Mouse (Mus musculus) limb, embryonic 15.5 days (tissue): ENCODE measurements around the gene Pde6b. TPM values are rescaled to one million over a fixed set of nuclear protein-coding genes. Genes with fewer than 3 reads are reported as not detected.

Source experiments
- ATAC-seq: fragments of 200-750 bp; cut with Nextera tagmentation; 2 replicates; pipeline ENCODE4 v1.8.0; 2017; ENCODE audit warnings: low read depth, moderate TSS enrichment; ENCODE audit not compliant: insufficient number of reproducible peaks, low FRiP score, low TSS enrichment
- H3K27ac ChIP-seq: fragments of 300-500 bp; sonication (generic); 2 replicates; pipeline ENCODE4 v1.5.1; 2015; ENCODE audit warnings: moderate library complexity, mild to moderate bottlenecking, inconsistent platforms
- H3K27me3 ChIP-seq: fragments of 300-500 bp; sonication (generic); 2 replicates; pipeline ENCODE4 v1.6.1; 2015; ENCODE audit warnings: inconsistent platforms
- H3K36me3 ChIP-seq: fragments of 300-500 bp; sonication (generic); 2 replicates; pipeline ENCODE4 v1.6.1; 2015; ENCODE audit warnings: inconsistent platforms
- H3K4me1 ChIP-seq: fragments of 300-500 bp; sonication (generic); 2 replicates; pipeline ENCODE4 v1.6.1; 2015; ENCODE audit warnings: inconsistent platforms
- H3K4me2 ChIP-seq: fragments of 300-500 bp; sonication (generic); 2 replicates; pipeline ENCODE4 v1.6.1; 2015; ENCODE audit warnings: mild to moderate bottlenecking, inconsistent platforms
- H3K4me3 ChIP-seq: fragments of 300-500 bp; sonication (generic); 2 replicates; pipeline ENCODE4 v1.5.1; 2015; ENCODE audit warnings: mild to moderate bottlenecking, inconsistent platforms
- H3K9ac ChIP-seq: fragments of 300-500 bp; sonication (generic); 2 replicates; pipeline ENCODE4 v1.6.1; 2015; ENCODE audit warnings: inconsistent platforms
- H3K9me3 ChIP-seq: fragments of 300-500 bp; sonication (generic); 2 replicates; pipeline ENCODE4 v1.6.1; 2016; ENCODE audit warnings: inconsistent platforms
- WGBS: fragments of 180-500 bp; shearing (Covaris S2); methylation state at CpG from one replicate; pipeline ENCODE4 v1.1.7; 2015; 5-methylcytosine and 5-hydroxymethylcytosine counted together
- polyA plus RNA-seq: library from polyadenylated mRNA; unstranded; fragments of >200 nt; fragmentation: Nextera tagmentation; extraction: Ambion mirVana; gene quantifications from 2 replicates; pipeline ENCODE4 v1.2.1, GENCODE M21; 2015

Gene Pde6b
- polyA plus RNA-seq, 1 experiment from 2014 or later = 0.22 TPM

GRCm38 (mm10) chr5:108448785-108449668 is 60.8 kb downstream of the Pde6b start, which contains the start of gene Mfsd7a:
Gene Mfsd7a, minus strand, starts transcription at chr5:108448891.
- Histone ChIP-seq H3K9me3 (no peaks in the 10 kb centered on the region), H3K4me3 (peak within 1 kb of the TSS; percentile 42), H3K4me1 (peaks cover 13% of the 10 kb centered on the region), H3K27me3 (0 out of 2 replicates have a peak, but pooled peaks cover 5% of the 10 kb centered on the region), H3K27ac (peak within 1 kb of the TSS; percentile 59), H3K4me2 (peak within 1 kb of the TSS; percentile 63), H3K9ac (no peak within 1 kb of the TSS), H3K36me3 (no peaks in the 10 kb centered on the region)
- ATAC-seq = peak; percentile 83; the same call in 1 of the 2 replicates
- WGBS = 10% methylated on average over 24 of the region's 24 CpGs

- Histone ChIP-seq H3K27me3 (0 out of 2 replicates have a peak, but pooled peaks cover 5% of the 10 kb centered on the region), H3K9me3 (no peaks in the 10 kb centered on the region), H3K4me3 (no peak overlapping the region), H3K4me1 (peaks cover 13% of the 10 kb centered on the region), H3K9ac (no peak overlapping the region), H3K36me3 (no peaks in the 10 kb centered on the region), H3K4me2 (no peak overlapping the region), H3K27ac (no peak overlapping the region)
- ATAC-seq = no peak
- WGBS = 72% methylated on average over 8 of the region's 8 CpGs
Measured at GRCm38 (mm10) chr5:108450837-108451540, 62.8 kb downstream of the Pde6b start.

DNA sequence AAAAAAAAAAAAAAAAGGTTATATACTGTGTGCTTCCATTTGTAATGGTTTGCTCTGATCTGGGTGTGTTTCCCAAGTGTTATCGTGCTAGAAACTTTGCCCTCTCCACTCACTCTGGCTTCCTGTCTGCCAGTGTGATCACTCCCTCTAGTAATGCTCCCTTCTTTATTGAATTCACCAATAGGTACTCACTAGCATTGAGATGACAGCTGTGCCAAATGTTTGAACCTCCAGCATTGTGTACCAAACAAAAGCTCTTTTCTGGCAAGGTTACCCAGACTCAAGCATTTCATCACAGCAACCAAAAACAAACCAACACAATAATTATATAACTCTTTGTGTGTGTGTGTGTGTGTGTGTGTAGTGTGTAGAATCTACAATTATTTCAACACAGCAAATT is 63.4 kb downstream of the Pde6b start:
- H3K36me3 ChIP-seq = no peaks in the 10 kb centered on the region
- 74% methylated on average over 1 of the region's 1 CpGs for WGBS
- no peak overlapping the region for H3K4me2 ChIP-seq
- H3K27ac ChIP-seq = no peak overlapping the region
- no peak overlapping the region for H3K4me3 ChIP-seq
- H3K4me1 ChIP-seq = peaks cover 13% of the 10 kb centered on the region
- 0 out of 2 replicates have a peak, but pooled peaks cover 5% of the 10 kb centered on the region for H3K27me3 ChIP-seq
- ATAC-seq = no peak
- H3K9me3 ChIP-seq = no peaks in the 10 kb centered on the region
- H3K9ac ChIP-seq = no peak overlapping the region

GRCm38 (mm10) chr5:108452422-108452821 is 64.2 kb downstream of the Pde6b start:
- Histone ChIP-seq H3K9ac (no peak overlapping the region), H3K36me3 (no peaks in the 10 kb centered on the region), H3K9me3 (no peaks in the 10 kb centered on the region), H3K4me2 (no peak overlapping the region), H3K27ac (no peak overlapping the region), H3K27me3 (0 out of 2 replicates have a peak, but pooled peaks cover 5% of the 10 kb centered on the region), H3K4me1 (peaks cover 13% of the 10 kb centered on the region), H3K4me3 (no peak overlapping the region)
- ATAC-seq = no peak
- WGBS = 90% methylated on average over 1 of the region's 1 CpGs

GRCm38 (mm10) chr5:108454094-108454493 is 65.9 kb downstream of the Pde6b start:
- WGBS = 49% methylated on average over 3 of the region's 3 CpGs
- Histone ChIP-seq H3K9ac (no peak overlapping the region), H3K4me2 (no peak overlapping the region), H3K4me1 (peaks cover 3% of the 10 kb centered on the region; the same call in 1 of the 2 replicates), H3K27me3 (no peaks in the 10 kb centered on the region), H3K9me3 (no peaks in the 10 kb centered on the region), H3K36me3 (no peaks in the 10 kb centered on the region), H3K4me3 (no peak overlapping the region), H3K27ac (no peak overlapping the region)
- ATAC-seq = no peak

DNA sequence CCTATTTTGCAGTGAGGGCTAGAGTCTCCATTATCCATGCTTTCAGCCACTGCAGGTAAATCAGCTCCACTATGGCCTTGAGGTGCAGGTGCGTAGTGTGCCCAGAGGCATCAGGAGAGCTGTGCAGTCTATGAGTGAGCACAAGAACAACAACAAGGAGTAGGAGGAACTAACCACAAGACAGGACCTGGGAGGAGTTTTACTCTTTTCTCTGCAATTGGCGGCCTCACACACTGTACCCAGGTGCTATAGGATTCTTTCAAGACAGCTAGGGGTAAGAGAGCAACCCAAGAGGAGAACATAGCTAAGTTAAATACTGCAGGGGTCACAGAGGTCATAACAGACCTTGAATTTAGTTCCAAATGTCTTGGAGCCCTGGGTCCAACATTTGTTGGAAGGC is 70.5 kb downstream of the Pde6b start:
- no peaks in the 10 kb centered on the region for H3K36me3 ChIP-seq
- no peaks in the 10 kb centered on the region for H3K27me3 ChIP-seq
- no peak overlapping the region for H3K4me3 ChIP-seq
- no peak overlapping the region for H3K4me2 ChIP-seq
- H3K4me1 ChIP-seq = peaks cover 23% of the 10 kb centered on the region
- H3K9me3 ChIP-seq = no peaks in the 10 kb centered on the region
- H3K9ac ChIP-seq = no peak overlapping the region
- H3K27ac ChIP-seq = no peak overlapping the region
- ATAC-seq = no peak
- 83% methylated on average over 2 of the region's 2 CpGs for WGBS

DNA sequence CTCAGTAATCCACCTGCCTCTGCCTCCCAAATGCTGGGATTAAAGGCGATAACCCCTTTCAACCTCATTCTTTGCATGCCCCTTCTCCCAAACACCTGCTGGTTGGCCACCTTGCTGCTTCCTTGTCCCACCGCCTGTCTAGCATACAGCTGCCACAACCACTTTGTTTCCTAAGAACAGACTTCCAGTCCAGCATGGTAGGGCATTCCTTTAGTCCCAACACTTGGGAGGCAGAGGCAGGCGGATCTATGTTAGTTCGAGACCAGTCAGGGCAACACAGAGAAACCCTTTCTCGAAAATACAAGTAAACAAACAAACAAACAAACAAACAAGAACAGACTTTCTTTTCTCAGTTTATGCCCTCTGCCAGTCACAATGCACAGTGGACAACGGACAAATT is 72.3 kb downstream of the Pde6b start:
- Histone ChIP-seq H3K9me3 (no peaks in the 10 kb centered on the region), H3K4me3 (peak overlapping the region; percentile 95), H3K9ac (0 out of 2 replicates have a peak overlapping the region, but pooled peaks have one; percentile 99), H3K4me1 (peaks cover 25% of the 10 kb centered on the region), H3K27ac (no peak overlapping the region), H3K4me2 (peak overlapping the region; percentile 71), H3K27me3 (no peaks in the 10 kb centered on the region), H3K36me3 (no peaks in the 10 kb centered on the region)
- ATAC-seq = no peak
- 44% methylated on average over 6 of the region's 6 CpGs for WGBS

- WGBS = 1% methylated on average over 50 of the region's 62 CpGs
- Histone ChIP-seq H3K4me1 (peaks cover 25% of the 10 kb centered on the region), H3K27ac (peak within 1 kb of the TSS; percentile 82), H3K27me3 (no peaks in the 10 kb centered on the region), H3K36me3 (no peaks in the 10 kb centered on the region), H3K9ac (peak within 1 kb of the TSS; percentile 99), H3K4me2 (peak within 1 kb of the TSS; percentile 78), H3K4me3 (peak within 1 kb of the TSS; percentile 95), H3K9me3 (no peaks in the 10 kb centered on the region)
- ATAC-seq = peak; percentile 96
Measured at GRCm38 (mm10) chr5:108461082-108462065, 73.2 kb downstream of the Pde6b start, which contains the start of gene Pcgf3. Gene Pcgf3, plus strand, starts transcription at chr5:108461232.

GRCm38 (mm10) chr5:108462446-108462845 is 74.3 kb downstream of the Pde6b start:
- H3K27ac ChIP-seq = 0 out of 2 replicates have a peak overlapping the region, but pooled peaks have one; percentile 43
- 34% methylated on average over 4 of the region's 4 CpGs for WGBS
- ATAC-seq = no peak

GRCm38 (mm10) chr5:108465131-108465891 is 77.1 kb downstream of the Pde6b start:
- Histone ChIP-seq H3K9ac (no peak overlapping the region), H3K9me3 (no peaks in the 10 kb centered on the region), H3K4me1 (peaks cover 25% of the 10 kb centered on the region), H3K27me3 (no peaks in the 10 kb centered on the region), H3K27ac (no peak overlapping the region), H3K4me3 (no peak overlapping the region), H3K4me2 (no peak overlapping the region), H3K36me3 (0 out of 2 replicates have a peak, but pooled peaks cover 4% of the 10 kb centered on the region)
- 88% methylated on average over 6 of the region's 6 CpGs for WGBS
- ATAC-seq = no peak

More at GRCm38 (mm10) chr5:108462446-108462845, 74.3 kb downstream of the Pde6b start:
- H3K4me3 ChIP-seq = peak overlapping the region; percentile 95
- peak overlapping the region; percentile 99 for H3K9ac ChIP-seq
- H3K4me2 ChIP-seq = peak overlapping the region; percentile 78
- H3K27me3 ChIP-seq = no peaks in the 10 kb centered on the region
- no peaks in the 10 kb centered on the region for H3K9me3 ChIP-seq
- H3K4me1 ChIP-seq = peaks cover 25% of the 10 kb centered on the region
- no peaks in the 10 kb centered on the region for H3K36me3 ChIP-seq
